Mouse (Mus musculus): ENCODE measurements around the gene Mfsd6.
"Not testable (repeated sequence)": the region's sequence is repeated elsewhere in the genome, so short reads cannot be mapped to it uniquely, and the experiment has no call there.

Gene Mfsd6

GRCm38 (mm10) chr1:52708745-52709144 is 18.5 kb downstream of the Mfsd6 start:
- no peak for DNase-seq (ENCODE audit: low read depth, low spot score)

- no peak for DNase-seq (ENCODE audit: low read depth, low spot score)
Observed at GRCm38 (mm10) chr1:52707030-52707429, 20.2 kb downstream of the Mfsd6 start.

GRCm38 (mm10) chr1:52702738-52703491 is 24.3 kb downstream of the Mfsd6 start:
- no peak for DNase-seq (ENCODE audit: low read depth, low spot score)

DNA sequence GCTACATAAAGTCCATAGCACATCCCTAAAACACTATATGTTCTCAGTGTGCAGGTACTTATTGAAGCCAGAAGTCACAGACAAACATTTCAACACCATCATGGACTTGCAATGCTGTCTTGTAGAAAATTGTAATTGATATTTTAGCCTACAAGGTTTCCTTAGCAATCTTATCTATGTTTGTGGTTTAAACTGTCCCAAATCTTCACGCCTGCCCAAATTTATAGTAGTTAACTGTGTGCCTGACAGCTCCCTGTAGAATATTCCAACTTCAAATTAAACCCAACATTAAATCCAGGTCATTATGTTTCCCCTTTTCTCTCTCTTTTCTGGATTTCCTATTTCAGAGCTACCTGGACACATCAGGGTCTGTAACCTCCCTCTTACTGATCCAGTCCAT is 25.3 kb downstream of the Mfsd6 start:
- DNase-seq (ENCODE audit: low read depth, low spot score): no peak

DNA sequence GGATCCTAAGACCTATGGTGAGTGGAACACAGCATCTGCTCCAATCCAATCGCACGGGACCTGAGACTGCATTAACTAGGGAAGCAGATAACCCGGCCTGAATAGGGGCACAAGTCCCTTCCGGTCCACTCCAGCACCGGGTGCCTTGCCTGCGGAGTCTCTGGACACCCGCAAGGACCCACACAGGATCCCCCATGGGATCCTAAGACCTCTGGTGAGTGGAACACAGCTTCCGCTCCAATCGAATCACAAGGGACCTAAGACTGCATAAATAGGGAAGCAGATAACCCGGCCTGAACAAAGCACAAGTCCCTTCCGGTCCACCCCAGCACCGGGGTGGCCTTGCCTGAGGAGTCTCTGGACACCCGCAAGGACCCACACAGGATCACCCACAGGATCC is 32.8 kb downstream of the Mfsd6 start:
- DNase-seq (ENCODE audit: low read depth, low spot score): not testable (repeated sequence)

- no peak for DNase-seq (ENCODE audit: low read depth, low spot score)
Observed at GRCm38 (mm10) chr1:52687636-52688035, 39.6 kb downstream of the Mfsd6 start.

- DNase-seq (ENCODE audit: low read depth, low spot score): no peak
Observed at GRCm38 (mm10) chr1:52683550-52683949, 43.7 kb downstream of the Mfsd6 start.

DNA sequence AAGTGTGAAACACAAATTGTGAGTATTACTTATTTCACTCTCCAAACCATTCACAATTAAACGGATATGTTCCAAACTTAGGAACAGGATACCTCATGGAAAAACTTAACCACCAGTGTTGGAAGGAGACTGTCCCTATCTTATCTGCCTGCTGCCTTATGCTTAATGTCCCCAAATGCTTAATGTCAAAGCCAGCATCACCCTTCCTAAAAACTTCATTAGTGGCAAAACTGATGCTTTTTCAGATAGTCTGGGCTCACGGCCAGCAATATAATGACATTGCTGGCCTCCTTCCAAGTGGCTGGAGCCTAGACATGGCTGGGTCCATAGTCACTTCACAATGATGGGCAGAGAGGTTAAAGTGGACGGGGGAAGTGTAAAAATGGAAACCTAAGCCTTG is 50.6 kb downstream of the Mfsd6 start:
- DNase-seq (ENCODE audit: low read depth, low spot score): peak; percentile 8

GRCm38 (mm10) chr1:52675561-52676551 is 51.4 kb downstream of the Mfsd6 start:
- DNase-seq (ENCODE audit: low read depth, low spot score): no peak

- no peak for DNase-seq (ENCODE audit: low read depth, low spot score)
Observed at GRCm38 (mm10) chr1:52669931-52670330, 57.3 kb downstream of the Mfsd6 start.

DNA sequence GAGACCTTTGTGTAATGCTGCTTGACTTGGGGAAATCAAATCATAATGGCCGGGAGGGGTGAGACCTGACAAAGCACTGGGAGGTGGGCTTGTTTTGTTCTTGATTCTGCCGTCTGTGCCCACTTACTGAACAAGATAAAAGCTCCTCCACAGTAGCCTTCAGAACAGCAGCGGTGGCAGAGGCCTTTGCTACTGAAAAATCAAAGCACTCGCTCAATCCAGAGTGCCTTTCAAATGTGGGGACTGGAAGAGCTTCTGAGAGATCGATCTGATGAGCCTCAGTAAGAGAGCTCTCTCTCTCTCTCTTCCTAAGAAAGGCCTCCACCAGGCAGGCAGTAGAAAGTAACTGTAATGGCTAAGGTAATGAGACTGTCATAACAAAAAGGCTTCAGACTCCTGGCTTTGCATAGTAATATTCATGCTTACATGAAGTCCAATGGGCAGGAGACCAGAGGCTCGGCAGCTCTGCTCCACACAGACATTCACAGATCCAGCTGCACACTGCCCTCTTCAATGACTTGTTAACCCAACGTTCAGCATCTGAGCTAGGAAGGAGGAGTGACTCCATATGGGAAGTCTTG is 58.4 kb downstream of the Mfsd6 start:
- DNase-seq (ENCODE audit: low read depth, low spot score): no peak

DNA sequence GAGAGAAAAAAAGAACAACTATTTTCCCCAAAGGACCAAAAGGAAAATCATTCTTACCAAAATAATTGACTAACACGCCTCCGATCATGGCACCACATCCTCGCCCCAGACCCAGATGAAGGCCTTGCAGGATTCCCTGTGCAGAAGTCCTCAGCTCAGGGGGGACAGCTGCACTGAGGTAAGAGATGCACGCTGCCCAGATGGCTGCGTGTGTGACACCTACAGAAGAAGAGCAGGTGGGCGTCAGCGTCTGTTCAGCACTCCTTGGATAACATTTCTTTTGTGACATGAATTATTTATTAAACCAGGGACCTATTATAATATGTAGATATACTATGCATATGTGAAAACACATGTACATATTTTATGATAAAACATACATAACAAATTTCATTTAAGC is 64.0 kb downstream of the Mfsd6 start:
- no peak for DNase-seq (ENCODE audit: low read depth, low spot score)

DNA sequence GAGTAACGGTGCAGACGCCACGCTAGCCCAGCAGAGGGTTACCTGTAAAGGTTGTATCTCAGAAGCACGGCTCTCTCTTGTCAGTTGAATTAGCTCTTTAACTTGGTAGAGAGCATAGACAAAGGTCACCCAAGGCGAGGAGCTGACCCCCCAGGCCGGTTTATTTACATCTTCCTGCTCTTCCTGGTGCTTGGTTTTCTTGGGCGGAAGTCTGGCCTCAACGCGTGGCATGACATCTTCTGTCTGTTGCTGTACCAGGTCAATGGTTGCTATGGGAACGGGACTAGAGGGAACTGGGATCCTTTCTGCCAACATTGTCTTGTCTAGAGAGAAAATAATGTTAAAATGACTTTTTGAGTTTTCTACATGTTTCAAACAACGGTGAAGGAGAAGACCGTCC is 66.5 kb downstream of the Mfsd6 start:
- no peak for DNase-seq (ENCODE audit: low read depth, low spot score)

DNA sequence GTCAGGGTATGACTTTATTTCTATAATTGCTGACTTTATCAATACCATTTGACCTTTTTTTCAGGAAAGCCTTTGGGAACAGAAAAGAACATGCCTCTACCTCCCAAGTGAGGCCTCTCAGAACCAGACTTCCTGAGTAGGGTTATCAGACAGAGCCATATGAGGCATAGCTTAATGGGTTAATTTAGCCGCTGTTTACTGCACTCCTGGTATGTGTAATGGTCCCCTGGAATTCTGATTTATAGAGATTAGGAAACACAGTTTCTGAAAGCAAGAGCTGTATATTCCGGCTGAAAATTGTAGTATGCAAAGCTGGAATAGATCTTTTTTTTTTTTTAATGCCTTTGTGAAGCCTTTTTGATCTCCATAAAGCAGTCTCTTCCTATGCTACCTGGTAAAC is 67.0 kb downstream of the Mfsd6 start:
- DNase-seq (ENCODE audit: low read depth, low spot score): no peak

- no peak for DNase-seq (ENCODE audit: low read depth, low spot score)
Observed at GRCm38 (mm10) chr1:52658160-52658559, 69.1 kb downstream of the Mfsd6 start.

DNA sequence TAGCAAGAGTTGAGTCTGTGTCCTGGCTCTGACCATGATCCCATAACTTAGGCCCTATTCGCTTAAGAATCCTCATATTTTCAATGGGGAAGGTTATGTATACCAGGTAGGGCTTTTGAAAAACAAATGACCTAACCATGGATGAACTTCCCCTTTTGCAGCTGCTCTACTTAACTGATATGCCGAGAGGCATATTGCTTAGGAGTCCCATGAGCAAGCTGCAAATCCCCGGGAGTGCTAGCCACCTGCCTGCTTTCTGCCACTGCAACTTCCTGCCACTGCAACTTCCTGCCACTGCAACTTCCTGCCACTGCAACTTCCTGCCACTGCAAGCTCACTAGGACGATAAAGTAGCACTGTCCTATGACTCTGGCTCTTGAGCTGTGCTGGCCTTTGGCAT is 72.1 kb downstream of the Mfsd6 start:
- no peak for DNase-seq (ENCODE audit: low read depth, low spot score)

DNA sequence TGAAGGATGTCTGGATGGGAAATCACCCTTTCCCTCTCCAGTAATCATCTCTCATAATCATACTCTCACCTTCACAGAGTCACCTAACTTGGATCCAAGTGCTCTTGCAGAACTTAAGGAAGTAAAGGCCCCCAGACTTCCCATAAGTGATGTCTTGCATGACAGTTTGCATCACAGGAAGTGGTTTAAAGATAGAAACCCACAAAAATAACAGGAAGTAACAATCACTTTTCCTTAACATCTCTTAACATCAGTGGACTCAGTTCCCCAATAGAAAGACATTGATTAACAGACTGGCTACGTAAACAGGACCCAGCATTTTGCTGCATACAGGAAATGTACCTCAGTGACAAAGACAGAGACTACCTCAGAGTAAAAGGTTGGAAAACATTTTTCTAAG is 73.9 kb downstream of the Mfsd6 start:
- DNase-seq (ENCODE audit: low read depth, low spot score): no peak

GRCm38 (mm10) chr1:52652601-52653253 is 74.5 kb downstream of the Mfsd6 start:
- DNase-seq (ENCODE audit: low read depth, low spot score): no peak

- no peak for DNase-seq (ENCODE audit: low read depth, low spot score)
Observed at GRCm38 (mm10) chr1:52650066-52650465, 77.2 kb downstream of the Mfsd6 start.

DNA sequence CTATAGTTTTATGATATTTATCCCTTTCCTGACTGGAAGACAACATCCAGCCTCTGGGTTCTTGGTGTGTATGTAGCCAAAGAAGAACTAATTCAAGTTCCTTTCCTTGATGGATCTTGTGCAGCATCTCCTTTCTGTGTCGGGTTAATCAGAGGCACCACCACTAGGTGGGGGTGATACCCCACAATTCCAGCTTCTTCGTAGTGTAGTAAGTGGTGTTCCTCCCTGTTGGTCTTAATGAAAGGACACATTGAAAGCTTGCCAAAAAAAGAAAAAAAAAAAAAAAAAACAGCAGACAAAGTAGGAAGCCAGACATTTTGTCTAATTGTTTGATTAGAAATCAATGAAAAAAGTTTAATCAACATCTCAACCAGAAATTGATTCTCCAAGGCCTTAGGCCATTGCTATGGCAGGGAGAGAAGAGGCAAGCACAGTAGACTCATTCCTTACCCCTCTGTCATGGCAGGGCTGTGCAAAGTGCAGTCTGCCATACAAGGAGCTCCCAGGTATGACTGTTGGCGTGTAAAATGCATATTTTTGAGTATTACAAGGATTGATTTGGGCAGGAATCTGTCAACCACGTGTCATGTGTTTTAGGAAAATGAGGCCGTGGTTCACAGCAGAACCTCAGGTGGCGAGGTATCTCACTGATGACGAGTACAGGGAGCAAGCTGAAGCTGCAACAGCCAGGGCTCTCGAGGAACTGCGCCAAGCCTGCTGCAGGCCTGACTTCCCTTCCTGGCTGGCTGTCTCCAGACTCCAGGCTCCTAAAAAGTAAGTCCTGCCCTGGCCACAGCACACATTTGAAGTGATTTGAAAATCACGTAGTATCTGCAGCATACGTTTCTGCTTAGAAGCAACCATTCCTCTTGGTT is 78.9 kb downstream of the Mfsd6 start:
- DNase-seq (ENCODE audit: low read depth, low spot score): peak; percentile 47

GRCm38 (mm10) chr1:52640736-52641135 is 86.5 kb downstream of the Mfsd6 start:
- no peak for DNase-seq (ENCODE audit: low read depth, low spot score)

All from retina, postnatal 7 days (tissue).